Mouse (Mus musculus) heart, embryonic 16.5 days (tissue): ENCODE results near the gene Kdm7a. TPM values are rescaled to one million over a fixed set of nuclear protein-coding genes. Genes with fewer than 3 reads are reported as not detected.

ENCODE experiments used
- ATAC-seq: fragments of 200-750 bp; cut with Nextera tagmentation; replicated peaks from 2 replicates; pipeline ENCODE4 v1.8.0; 2017; ENCODE audit warnings: moderate number of reproducible peaks; ENCODE audit not compliant: insufficient read depth, low FRiP score; ENCODE audit errors: extremely low read depth
- H3K27ac ChIP-seq: fragments of 300-500 bp; sonication (generic); 2 replicates; pipeline ENCODE4 v1.5.1; 2014; ENCODE audit warnings: mild to moderate bottlenecking, low read length, control low read depth, moderate library complexity
- H3K27me3 ChIP-seq: fragments of 300-500 bp; sonication (generic); 2 replicates; pipeline ENCODE4 v1.6.1; 2014; ENCODE audit warnings: low read length, mixed read lengths; ENCODE audit not compliant: control insufficient read depth, insufficient read depth
- H3K36me3 ChIP-seq: fragments of 300-500 bp; sonication (generic); 2 replicates; pipeline ENCODE4 v1.6.1; 2014; ENCODE audit not compliant: control insufficient read depth, insufficient read depth
- H3K4me1 ChIP-seq: fragments of 300-500 bp; sonication (generic); 2 replicates; pipeline ENCODE4 v1.6.1; 2014; ENCODE audit warnings: low read length, mixed read lengths; ENCODE audit not compliant: control insufficient read depth, insufficient read depth
- H3K4me2 ChIP-seq: fragments of 300-500 bp; sonication (generic); 2 replicates; pipeline ENCODE4 v1.6.1; 2014; ENCODE audit warnings: low read depth, mild to moderate bottlenecking, control low read depth, low read length
- H3K4me3 ChIP-seq: fragments of 300-500 bp; sonication (generic); 2 replicates; pipeline ENCODE4 v1.5.1; 2014; ENCODE audit warnings: mild to moderate bottlenecking, control low read depth, low read length
- H3K9ac ChIP-seq: fragments of 300-500 bp; sonication (generic); 2 replicates; pipeline ENCODE4 v1.6.1; 2014; ENCODE audit warnings: low read length, control low read depth
- H3K9me3 ChIP-seq: fragments of 300-500 bp; sonication (generic); replicated peaks from 2 replicates; pipeline ENCODE4 v1.6.1; 2016; ENCODE audit warnings: low read length; ENCODE audit not compliant: control insufficient read depth
- WGBS: fragments of 180-500 bp; shearing (Covaris S2); extraction: QIAGEN DNeasy Blood & Tissue Kit; methylation state at CpG from one replicate; pipeline ENCODE4 v1.1.7; 2014; 5-methylcytosine and 5-hydroxymethylcytosine counted together
- polyA plus RNA-seq: library from polyadenylated mRNA; unstranded; fragments of >200 nt; fragmentation: Nextera tagmentation; extraction: Ambion mirVana; gene quantifications from 2 replicates; pipeline ENCODE4 v1.2.1, GENCODE M21; 2015

Gene Kdm7a
- polyA plus RNA-seq, 1 experiment from 2014 or later, result 4.3 TPM

- no peaks in the 10 kb centered on the region for H3K27me3 ChIP-seq
- H3K9ac ChIP-seq, result no peak overlapping the region
- 50% methylated on average over 2 of the region's 2 CpGs for WGBS
- H3K4me3 ChIP-seq, result no peak overlapping the region
- ATAC-seq, result no peak
- H3K9me3 ChIP-seq, result no peaks in the 10 kb centered on the region
- H3K36me3 ChIP-seq, result no peaks in the 10 kb centered on the region
- peaks cover 4% of the 10 kb centered on the region; the same call in 1 of the 2 replicates for H3K4me1 ChIP-seq
- no peak overlapping the region for H3K27ac ChIP-seq
- no peak overlapping the region for H3K4me2 ChIP-seq
Observed at GRCm38 (mm10) chr6:39191518-39191917, 15.1 kb downstream of the Kdm7a start.

GRCm38 (mm10) chr6:39187227-39187626 lies 19.4 kb downstream of the Kdm7a start:
- Histone ChIP-seq H3K9ac (no peak overlapping the region), H3K9me3 (peaks cover 2% of the 10 kb centered on the region; the same call in 1 of the 2 replicates), H3K4me2 (no peak overlapping the region), H3K4me3 (no peak overlapping the region), H3K27me3 (no peaks in the 10 kb centered on the region), H3K27ac (no peak overlapping the region), H3K36me3 (peaks cover 2% of the 10 kb centered on the region; the same call in 1 of the 2 replicates), H3K4me1 (peaks cover 12% of the 10 kb centered on the region)
- WGBS, result 27% methylated on average over 2 of the region's 2 CpGs
- no peak for ATAC-seq

- no peaks in the 10 kb centered on the region for H3K9me3 ChIP-seq
- H3K4me2 ChIP-seq, result no peak overlapping the region
- WGBS, result 85% methylated on average over 1 of the region's 1 CpGs
- no peak overlapping the region for H3K27ac ChIP-seq
- peaks cover 7% of the 10 kb centered on the region; the same call in 1 of the 2 replicates for H3K36me3 ChIP-seq
- no peaks in the 10 kb centered on the region for H3K4me1 ChIP-seq
- H3K27me3 ChIP-seq, result no peaks in the 10 kb centered on the region
- no peak for ATAC-seq
- H3K9ac ChIP-seq, result no peak overlapping the region
- H3K4me3 ChIP-seq, result no peak overlapping the region
Observed at GRCm38 (mm10) chr6:39169089-39169488, 37.5 kb downstream of the Kdm7a start.

- Histone ChIP-seq H3K9ac (no peak overlapping the region), H3K4me1 (no peaks in the 10 kb centered on the region), H3K27ac (no peak overlapping the region), H3K27me3 (no peaks in the 10 kb centered on the region), H3K9me3 (no peaks in the 10 kb centered on the region), H3K4me3 (no peak overlapping the region), H3K4me2 (no peak overlapping the region), H3K36me3 (peaks cover 11% of the 10 kb centered on the region)
- WGBS, result 100% methylated on average over 1 of the region's 1 CpGs
- ATAC-seq, result no peak
Observed at GRCm38 (mm10) chr6:39164891-39165290, 41.7 kb downstream of the Kdm7a start.

GRCm38 (mm10) chr6:39161975-39162374 lies 44.6 kb downstream of the Kdm7a start:
- H3K27ac ChIP-seq, result no peak overlapping the region
- WGBS, result 91% methylated on average over 6 of the region's 6 CpGs
- peaks cover 11% of the 10 kb centered on the region for H3K36me3 ChIP-seq
- H3K4me2 ChIP-seq, result no peak overlapping the region
- H3K4me3 ChIP-seq, result no peak overlapping the region
- H3K9ac ChIP-seq, result no peak overlapping the region
- ATAC-seq, result no peak
- no peaks in the 10 kb centered on the region for H3K4me1 ChIP-seq
- H3K9me3 ChIP-seq, result no peaks in the 10 kb centered on the region
- no peaks in the 10 kb centered on the region for H3K27me3 ChIP-seq

- WGBS, result 64% methylated on average over 6 of the region's 6 CpGs
- no peaks in the 10 kb centered on the region for H3K27me3 ChIP-seq
- H3K27ac ChIP-seq, result no peak overlapping the region
- H3K4me3 ChIP-seq, result no peak overlapping the region
- no peak overlapping the region for H3K4me2 ChIP-seq
- ATAC-seq, result no peak
- no peaks in the 10 kb centered on the region for H3K4me1 ChIP-seq
- peaks cover 41% of the 10 kb centered on the region for H3K36me3 ChIP-seq
- H3K9me3 ChIP-seq, result no peaks in the 10 kb centered on the region
- no peak overlapping the region for H3K9ac ChIP-seq
Observed at GRCm38 (mm10) chr6:39146041-39146440, 60.5 kb downstream of the Kdm7a start.

GRCm38 (mm10) chr6:39132556-39132955 lies 74.0 kb downstream of the Kdm7a start:
- Histone ChIP-seq H3K27ac (no peak overlapping the region), H3K36me3 (peaks cover 15% of the 10 kb centered on the region), H3K4me3 (no peak overlapping the region), H3K9me3 (peaks cover under 1% of the 10 kb centered on the region; the same call in 1 of the 2 replicates), H3K4me1 (no peaks in the 10 kb centered on the region), H3K27me3 (no peaks in the 10 kb centered on the region), H3K4me2 (no peak overlapping the region), H3K9ac (no peak overlapping the region)
- WGBS, result 66% methylated on average over 5 of the region's 5 CpGs
- no peak for ATAC-seq

GRCm38 (mm10) chr6:39131480-39131879 lies 75.1 kb downstream of the Kdm7a start:
- Histone ChIP-seq H3K9ac (no peak overlapping the region), H3K9me3 (peaks cover 4% of the 10 kb centered on the region), H3K4me3 (no peak overlapping the region), H3K27me3 (no peaks in the 10 kb centered on the region), H3K4me2 (no peak overlapping the region), H3K4me1 (no peaks in the 10 kb centered on the region), H3K27ac (no peak overlapping the region), H3K36me3 (peaks cover 15% of the 10 kb centered on the region)
- no peak for ATAC-seq
- WGBS, result 35% methylated on average over 4 of the region's 4 CpGs

- no peaks in the 10 kb centered on the region for H3K4me1 ChIP-seq
- no peak for ATAC-seq
- peaks cover 4% of the 10 kb centered on the region for H3K9me3 ChIP-seq
- peaks cover 7% of the 10 kb centered on the region for H3K36me3 ChIP-seq
- H3K4me3 ChIP-seq, result no peak overlapping the region
- H3K9ac ChIP-seq, result no peak overlapping the region
- no peaks in the 10 kb centered on the region for H3K27me3 ChIP-seq
- H3K4me2 ChIP-seq, result no peak overlapping the region
- H3K27ac ChIP-seq, result no peak overlapping the region
Observed at GRCm38 (mm10) chr6:39124719-39125118, 81.9 kb downstream of the Kdm7a start.
